Mouse (Mus musculus): Measurements from ENCODE around the gene Dip2b.

GRCm38 (mm10) chr15:100153024-100153423, 114.6 kb downstream of the Dip2b start:
- TF ChIP-seq CTCF (IDR thresholded peaks at IDR 0.05; ENCODE audit: borderline replicate concordance, control insufficient read depth, extremely low read depth, insufficient read depth, low read length, poor library complexity) (no peak), POLR2A (IDR thresholded peaks at IDR 0.05; ENCODE audit: control insufficient read depth, extremely low read depth, insufficient read depth, low read length, poor library complexity) (no peak)
